Mouse (Mus musculus) heart, embryonic 10.5 days (tissue): Measurements from ENCODE around the gene Sptb. TPM values are rescaled to one million over a fixed set of nuclear protein-coding genes. Genes with fewer than 3 reads are reported as not detected.

ENCODE experiments used
- microRNA-seq: library from miRNA; unstranded; fragments of <30 nt; microRNA quantifications from one replicate; pipeline ENCODE4, GENCODE M21; 2017
- polyA plus RNA-seq: library from polyadenylated mRNA; unstranded; fragments of >200 nt; fragmentation: Nextera tagmentation; extraction: Ambion mirVana; gene quantifications from 2 replicates; pipeline ENCODE4 v1.2.1, GENCODE M21; 2016

The Sptb gene
- polyA plus RNA-seq, 1 experiment from 2014 or later, result 11.5 TPM

Small RNAs within 50 kb of the gene (microRNA-seq; reads per million reads assigned to microRNA genes)
- gene Mir5135, result not detected

Other genes starting within 250 kb of the Sptb start
- gene Plekhg3, start 179.7 kb downstream of the Sptb start, polyA plus RNA-seq, result 5.1 and 5.3 TPM in 2 replicates
- gene Churc1, start 55.0 kb upstream of the Sptb start, polyA plus RNA-seq, result 145 and 165 TPM in 2 replicates
- gene Fntb, start 55.0 kb upstream of the Sptb start, polyA plus RNA-seq, result 36.9 and 39.2 TPM in 2 replicates
- 0.11 and 0.60 TPM in 2 replicates for gene Gpx2, start 85.0 kb upstream of the Sptb start, polyA plus RNA-seq
- gene Rab15, start 112.4 kb upstream of the Sptb start, polyA plus RNA-seq, result 3.1 and 6.3 TPM in 2 replicates